Mouse (Mus musculus) mesoderm, embryonic 11.5 days (tissue): ENCODE measurements around the gene Stpg4.

Source experiments
- DNase-seq: peaks from one replicate; pipeline ENCODE4 v3.0.0-alpha.2; 2012; ENCODE audit warnings: low read depth, low spot score

Stpg4 gene

GRCm38 (mm10) chr17:87378354-87379159, 49.0 kb downstream of the Stpg4 start:
- peak; percentile 76 for DNase-seq

GRCm38 (mm10) chr17:87377536-87377935, 50.0 kb downstream of the Stpg4 start:
- DNase-seq, result no peak

DNA sequence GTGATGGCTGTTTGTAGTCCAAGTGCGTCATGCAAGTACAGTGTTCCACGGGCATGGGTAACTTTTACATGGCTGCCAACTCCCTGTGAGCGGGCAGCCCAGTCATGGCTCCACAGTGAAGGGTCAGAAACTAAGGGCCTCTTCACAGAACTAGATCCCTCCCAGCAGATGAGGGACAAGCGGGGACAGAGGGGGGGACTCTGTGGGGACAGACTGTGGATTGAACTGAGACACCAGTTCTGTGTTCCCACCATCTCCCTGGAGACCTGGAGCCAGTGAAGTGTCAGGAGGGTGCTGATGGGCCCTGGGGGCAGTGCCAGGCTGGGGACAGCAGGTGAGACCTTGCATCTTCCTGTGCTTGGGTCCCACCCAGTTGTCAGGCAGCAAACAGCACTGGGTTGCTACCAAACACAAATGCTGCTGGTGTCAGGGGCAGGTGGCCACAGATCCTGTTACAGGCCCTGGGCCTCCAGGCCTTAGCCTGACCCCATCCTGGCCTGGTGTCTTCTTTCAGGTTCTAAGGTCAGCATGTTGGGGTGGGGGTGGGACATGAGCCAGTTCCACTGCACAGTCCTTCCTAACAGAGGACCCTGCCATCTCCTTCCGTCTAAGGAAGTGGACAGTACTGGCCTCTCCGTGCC, 50.6 kb downstream of the Stpg4 start:
- DNase-seq, result peak; percentile 52

GRCm38 (mm10) chr17:87375941-87376511, 51.5 kb downstream of the Stpg4 start:
- peak; percentile 64 for DNase-seq

DNA sequence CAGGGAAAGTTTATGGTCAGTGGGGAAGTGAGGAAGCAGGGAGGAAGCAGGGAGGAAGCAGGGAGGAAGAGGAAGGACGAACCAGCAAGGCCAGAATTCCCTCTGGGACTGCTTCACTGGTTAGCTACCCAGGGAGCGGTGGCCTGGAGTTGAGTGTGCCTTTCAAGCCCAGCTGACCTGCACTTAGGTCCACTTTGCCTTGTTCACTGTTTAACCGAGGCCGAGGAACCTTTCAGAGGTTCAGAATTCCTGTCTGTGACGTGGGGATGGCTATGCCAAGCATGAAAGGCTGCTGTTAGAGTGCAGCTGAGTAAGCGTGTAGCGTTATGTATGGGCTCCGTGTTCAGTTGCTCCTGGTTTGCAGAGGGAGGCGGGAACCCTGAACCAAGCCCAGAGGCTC, 54.2 kb downstream of the Stpg4 start:
- DNase-seq, result no peak

DNA sequence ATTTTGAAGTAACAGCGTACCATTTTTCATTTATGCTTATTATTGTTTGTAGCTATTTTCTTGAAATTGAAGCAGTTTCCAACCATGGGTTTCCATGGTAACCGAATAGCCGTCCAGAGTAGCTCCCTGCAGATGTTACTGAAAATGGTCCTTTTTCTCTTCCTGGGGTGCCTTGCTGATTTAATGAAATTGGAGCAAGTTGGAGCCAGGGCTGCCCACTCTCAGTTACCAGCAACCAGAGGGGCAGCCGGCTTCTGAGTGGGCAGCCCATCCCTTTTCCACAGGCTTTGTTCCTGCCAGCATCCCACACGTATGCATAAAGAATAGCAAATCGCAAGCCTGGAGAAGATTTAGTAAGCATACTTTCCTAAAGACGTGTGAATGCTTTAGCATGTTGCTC, 55.4 kb downstream of the Stpg4 start:
- no peak for DNase-seq

DNA sequence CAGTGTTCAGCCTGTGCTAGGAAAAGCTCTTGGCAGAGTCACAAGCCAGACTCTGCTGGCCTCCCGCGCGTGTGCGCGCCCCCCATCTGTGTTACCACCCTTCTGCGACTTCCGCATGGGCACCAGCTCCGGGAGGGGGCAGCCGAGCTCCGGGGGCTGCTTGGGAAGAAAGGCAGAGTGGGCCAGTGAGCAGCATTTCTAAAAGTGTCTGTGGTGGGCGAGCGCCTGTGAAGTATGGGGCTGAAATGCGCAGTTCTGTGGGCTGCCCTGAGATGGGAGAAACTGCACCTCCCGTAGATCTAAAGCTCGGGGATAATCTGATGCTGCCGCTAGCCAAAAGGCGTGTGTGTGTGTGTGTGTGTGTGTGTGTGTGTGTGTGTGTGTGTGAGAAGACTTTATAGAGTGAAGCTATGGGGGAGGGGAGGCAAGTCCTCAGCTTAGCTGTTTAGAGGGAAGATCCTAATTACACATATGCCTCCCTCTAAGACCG, 58.2 kb downstream of the Stpg4 start:
- no peak for DNase-seq

DNA sequence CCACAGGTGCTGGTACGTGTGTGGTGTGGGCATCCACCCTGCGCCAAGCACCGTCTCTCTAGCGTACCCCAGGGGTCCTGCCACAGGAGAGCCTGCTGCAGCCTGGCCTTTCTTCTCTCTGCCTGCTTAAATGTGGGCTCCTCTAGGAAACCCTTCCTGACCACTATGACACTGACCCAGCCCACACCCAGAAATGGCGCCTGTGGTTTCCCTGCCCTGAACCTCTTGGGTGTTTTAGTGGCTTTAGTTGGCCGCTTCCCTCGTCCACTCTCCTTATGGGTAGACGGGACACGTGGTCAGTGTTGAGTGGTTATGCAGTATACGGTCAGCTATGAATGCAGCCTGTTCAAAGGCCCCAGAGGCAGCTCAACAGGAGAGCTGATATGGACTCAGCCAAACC, 59.1 kb downstream of the Stpg4 start:
- no peak for DNase-seq

DNA sequence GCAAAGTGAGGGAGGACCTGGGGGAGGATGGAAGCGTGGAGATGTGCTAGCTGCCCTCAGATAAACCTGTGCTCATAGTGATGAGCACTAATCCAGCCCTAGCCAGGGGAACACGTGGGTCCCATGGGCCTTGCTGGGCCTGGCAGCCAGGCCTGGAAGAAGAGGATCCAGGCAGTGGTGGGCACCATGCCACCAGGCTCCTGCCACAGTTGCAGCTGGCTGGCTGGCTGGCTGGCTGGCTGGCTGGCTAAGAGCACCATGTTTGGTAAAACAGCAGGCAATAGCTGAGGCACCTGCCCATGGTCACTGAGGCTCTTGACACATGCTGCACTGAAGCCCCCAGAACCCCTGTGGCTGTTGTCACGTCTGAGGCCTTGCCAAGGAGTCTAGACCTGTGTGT, 59.9 kb downstream of the Stpg4 start:
- DNase-seq, result no peak

DNA sequence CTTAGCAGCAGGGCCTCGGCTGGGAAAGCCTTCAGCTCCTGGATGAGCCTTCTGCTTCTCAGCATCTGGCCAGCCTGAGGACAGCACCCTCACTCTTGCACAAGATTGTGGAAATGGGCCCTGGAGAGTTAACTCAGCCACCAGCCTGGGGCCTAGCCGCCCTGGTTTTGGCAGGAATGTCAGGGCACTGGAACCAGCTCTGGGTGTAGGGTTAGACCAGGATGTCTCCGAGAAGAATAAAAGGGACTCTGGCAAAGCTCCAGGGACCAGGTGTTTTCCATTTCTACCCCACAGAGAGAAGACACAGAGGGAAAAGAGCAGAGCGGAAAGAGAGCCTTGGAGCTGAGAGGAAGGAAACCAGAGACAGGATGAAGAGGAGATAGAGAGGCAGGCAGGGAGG, 60.3 kb downstream of the Stpg4 start:
- no peak for DNase-seq

GRCm38 (mm10) chr17:87366520-87366919, 61.0 kb downstream of the Stpg4 start:
- no peak for DNase-seq

DNA sequence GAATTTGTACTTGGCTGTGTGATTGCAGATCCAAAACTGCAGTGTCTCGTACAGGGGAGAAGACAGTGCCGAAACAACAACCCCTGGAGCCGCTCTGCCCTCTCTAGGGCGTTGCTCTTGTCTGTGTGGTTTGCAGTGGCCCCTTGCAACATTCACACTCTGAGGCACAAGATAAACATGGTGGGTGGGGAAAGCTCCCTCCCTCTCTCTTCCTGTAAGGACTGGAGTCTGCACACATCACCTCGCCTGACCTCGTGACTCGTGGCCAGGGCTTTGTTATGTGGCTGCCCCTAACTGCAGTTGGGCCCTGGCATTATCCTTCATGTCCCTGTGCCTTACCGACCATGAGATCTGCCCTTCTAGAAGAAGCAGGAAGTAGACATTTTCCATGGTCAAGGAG, 62.3 kb downstream of the Stpg4 start:
- DNase-seq, result no peak

DNA sequence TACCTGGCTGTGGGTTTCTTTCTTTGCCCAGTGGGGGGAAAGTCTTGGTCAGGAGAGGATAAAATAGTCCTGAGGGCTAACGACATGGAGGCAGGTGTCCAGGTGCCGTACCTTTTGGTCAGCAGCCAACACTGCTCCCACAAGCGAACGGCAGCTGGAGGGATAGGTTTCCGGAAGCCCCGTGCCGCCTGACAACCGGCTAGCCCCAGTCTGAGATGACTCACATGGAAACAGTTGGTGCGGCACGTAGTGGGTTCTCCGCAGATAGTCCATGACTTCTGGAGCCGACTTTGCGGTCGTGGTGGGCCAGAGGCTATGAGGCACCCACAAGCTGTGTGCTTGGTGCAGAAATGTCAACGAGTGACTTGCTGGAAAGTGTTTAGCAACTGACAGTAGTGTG, 63.4 kb downstream of the Stpg4 start:
- no peak for DNase-seq

GRCm38 (mm10) chr17:87361132-87361531, 66.4 kb downstream of the Stpg4 start:
- no peak for DNase-seq

DNA sequence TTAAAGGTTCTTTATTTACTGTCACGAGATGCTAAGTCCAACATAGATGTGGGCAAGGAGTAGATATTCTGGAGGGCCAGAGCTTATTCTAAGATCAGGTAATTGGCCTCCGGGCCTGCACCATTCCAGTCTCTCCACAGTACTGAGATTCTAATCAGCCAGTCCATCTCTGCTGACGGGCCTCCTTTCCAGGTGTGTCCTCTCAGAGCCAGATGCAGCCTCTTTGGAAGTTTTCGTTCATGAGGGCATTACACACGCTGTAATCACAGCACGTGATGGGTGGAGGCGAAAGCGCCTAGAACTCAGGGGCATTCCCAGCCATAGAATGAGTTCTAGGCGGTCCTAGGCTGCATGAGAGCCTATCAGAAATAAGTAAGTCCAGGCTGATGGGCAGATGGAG, 70.0 kb downstream of the Stpg4 start:
- DNase-seq, result no peak

- DNase-seq, result no peak
Measured at GRCm38 (mm10) chr17:87356261-87356660, 71.3 kb downstream of the Stpg4 start.

DNA sequence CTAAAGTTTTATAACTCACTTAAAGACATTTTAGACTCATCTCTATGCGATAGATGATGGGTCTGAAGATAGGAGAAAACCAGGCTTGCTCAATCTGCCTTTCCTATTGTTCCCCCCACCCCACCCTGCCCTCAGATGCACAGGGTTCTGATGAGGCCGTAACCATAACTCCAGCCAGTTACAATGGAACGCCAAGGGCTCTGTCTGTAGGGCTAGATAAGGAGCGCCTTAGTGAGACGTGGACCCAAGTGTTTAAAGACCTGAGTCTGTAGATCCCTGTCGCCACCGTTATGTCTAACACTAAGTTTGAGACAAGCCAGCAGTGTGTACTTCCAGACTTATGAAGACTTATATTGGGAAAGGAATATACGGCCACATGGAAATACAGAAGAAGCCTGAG, 72.1 kb downstream of the Stpg4 start:
- no peak for DNase-seq

GRCm38 (mm10) chr17:87353745-87354320, 73.7 kb downstream of the Stpg4 start:
- no peak for DNase-seq

GRCm38 (mm10) chr17:87352898-87353225, 74.7 kb downstream of the Stpg4 start:
- DNase-seq, result peak; percentile 62

DNA sequence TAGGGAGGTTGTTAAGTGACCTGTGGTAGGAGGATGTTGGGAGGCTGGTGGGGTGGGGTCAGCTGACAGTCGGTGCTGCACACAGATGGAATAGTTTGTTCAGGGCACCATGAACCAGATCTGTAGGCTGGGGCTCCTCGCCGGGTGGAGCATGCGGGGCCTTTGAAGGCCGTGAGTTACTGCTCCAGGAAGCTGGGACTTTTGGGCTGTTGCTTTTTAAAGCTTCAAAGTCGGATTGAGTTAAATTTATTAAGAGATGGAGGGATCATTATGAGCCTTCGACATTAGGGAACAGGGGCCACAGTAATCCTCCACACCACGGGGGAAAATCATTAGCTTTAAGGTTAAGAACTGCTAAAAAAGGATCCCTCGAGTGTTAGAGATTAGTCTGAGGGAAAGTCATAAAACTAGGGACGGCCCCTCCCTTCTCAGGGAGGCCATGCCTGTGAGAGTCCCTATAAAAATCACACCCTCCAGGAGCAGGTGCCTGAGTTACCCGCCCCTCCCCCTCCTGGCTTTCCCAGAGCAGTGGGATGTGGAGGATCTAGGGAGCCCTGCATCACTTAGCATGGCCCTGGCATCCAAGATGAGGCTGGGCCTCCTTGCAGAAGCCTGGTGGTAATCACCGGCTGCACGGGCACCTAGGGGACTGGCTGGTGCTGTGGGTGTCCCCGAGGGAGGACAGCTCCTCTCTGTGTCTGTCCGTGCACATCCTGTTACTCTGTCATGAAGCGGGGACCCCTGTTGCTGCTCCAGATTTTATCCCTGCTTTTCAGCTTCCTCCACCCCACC, 75.2 kb downstream of the Stpg4 start:
- peak; percentile 57 for DNase-seq

DNA sequence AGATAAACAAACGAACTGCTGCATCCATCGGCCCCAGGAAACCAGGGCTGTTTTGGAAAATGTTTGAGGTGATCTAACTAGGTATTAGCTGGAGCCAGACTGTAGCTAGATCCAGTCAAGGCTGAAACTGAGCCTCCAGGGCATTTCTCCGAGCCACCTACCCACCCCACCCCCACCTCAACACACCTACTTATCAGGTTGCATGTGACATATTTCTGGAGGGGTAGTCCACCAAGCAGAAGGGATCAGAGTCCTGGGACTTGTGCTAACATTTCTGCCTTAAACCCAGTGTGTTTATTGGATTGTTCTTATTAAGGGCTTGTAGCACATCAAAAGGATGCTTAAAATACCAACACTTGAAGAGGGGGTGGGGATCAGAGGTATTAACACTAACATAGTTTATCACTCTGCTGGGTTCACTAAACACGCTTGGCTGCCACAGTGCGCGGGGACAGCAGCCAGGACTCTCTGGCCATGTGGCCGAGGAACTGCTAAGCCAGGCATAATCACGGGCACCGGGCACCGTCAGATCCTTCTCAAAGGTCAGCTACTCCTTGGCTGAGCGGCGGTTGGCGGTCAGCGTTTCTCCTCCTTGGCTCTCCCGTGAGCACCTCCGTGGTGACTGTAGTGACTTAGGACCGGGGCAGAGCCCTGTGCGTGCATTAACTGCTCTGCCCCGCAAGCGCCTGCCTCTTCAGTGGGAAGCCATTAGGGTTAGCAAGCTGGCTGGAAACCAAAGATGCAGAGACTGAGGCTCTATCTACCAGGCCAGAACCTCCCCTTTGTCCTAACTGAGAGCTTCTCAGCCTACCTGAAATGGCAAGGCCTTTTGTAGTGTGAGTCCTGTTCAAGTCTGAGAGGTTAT, 76.1 kb downstream of the Stpg4 start:
- DNase-seq, result no peak
